Mouse (Mus musculus) heart, embryonic 10.5 days (tissue): ENCODE data around the gene Sh3d21. TPM values are rescaled to one million over a fixed set of nuclear protein-coding genes. Genes with fewer than 3 reads are reported as not detected.

Source experiments
- DNase-seq: peaks from one replicate; pipeline ENCODE4 v3.0.0-alpha.2; 2017; ENCODE audit warnings: low spot score
- H3K27ac ChIP-seq: fragments of 300-500 bp; sonication (generic); 2 replicates; pipeline ENCODE4 v1.5.1; 2016; ENCODE audit warnings: mild to moderate bottlenecking
- H3K27me3 ChIP-seq: fragments of 300-500 bp; sonication (generic); 2 replicates; pipeline ENCODE4 v1.6.1; 2016; ENCODE audit warnings: mild to moderate bottlenecking; ENCODE audit not compliant: poor library complexity, insufficient read depth, severe bottlenecking
- H3K36me3 ChIP-seq: fragments of 300-500 bp; sonication (generic); 2 replicates; pipeline ENCODE4 v1.6.1; 2016; ENCODE audit warnings: mild to moderate bottlenecking, moderate library complexity
- H3K4me1 ChIP-seq: fragments of 300-500 bp; sonication (generic); 2 replicates; pipeline ENCODE4 v1.6.1; 2016; ENCODE audit warnings: mild to moderate bottlenecking
- H3K4me3 ChIP-seq: fragments of 300-500 bp; sonication (generic); 2 replicates; pipeline ENCODE4 v1.5.1; 2016; ENCODE audit warnings: mild to moderate bottlenecking, moderate library complexity
- H3K9me3 ChIP-seq: fragments of 300-500 bp; sonication (generic); 2 replicates; pipeline ENCODE4 v1.6.1; 2016; ENCODE audit warnings: mild to moderate bottlenecking, moderate library complexity
- whole genome bisulfite sequencing: fragments of 180-500 bp; shearing (Covaris S2); methylation state at CpG from one replicate; pipeline ENCODE4 v1.1.7; 2016; 5-methylcytosine and 5-hydroxymethylcytosine counted together
- polyA plus RNA-seq: library from polyadenylated mRNA; unstranded; fragments of >200 nt; fragmentation: Nextera tagmentation; extraction: Ambion mirVana; gene quantifications from 2 replicates; pipeline ENCODE4 v1.2.1, GENCODE M21; 2016

Sh3d21 gene
- polyA plus RNA-seq, 1 experiment from 2014 or later = 3.1 TPM

DNA sequence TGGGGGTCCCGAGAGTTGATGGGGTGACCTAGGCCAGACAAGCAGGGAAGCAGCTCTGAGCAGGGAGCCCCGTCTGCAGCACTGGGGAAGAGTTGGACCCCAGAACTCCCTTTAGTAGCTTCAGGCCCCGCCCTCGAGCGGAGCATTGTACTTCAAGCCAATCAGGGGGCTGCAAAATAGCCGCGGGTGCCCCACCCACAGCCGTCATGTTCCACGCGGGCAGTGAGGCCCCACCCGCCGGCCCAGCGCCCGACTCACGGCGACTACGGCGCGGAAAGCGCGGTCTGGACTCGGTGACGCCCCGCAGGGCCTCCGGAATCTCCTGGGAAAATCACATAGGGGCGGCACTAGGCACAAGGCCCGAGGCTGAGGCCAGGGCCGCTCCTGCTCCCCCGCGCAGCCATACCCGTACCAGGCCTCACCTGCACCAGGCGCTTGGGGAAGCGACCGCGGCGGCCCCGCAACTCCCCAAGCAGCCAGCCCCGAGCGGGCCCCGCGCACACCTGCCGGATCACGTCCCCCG lies 686 bp downstream of the Sh3d21 start:
- H3K4me1 ChIP-seq = peaks cover 27% of the 10 kb centered on the region
- peaks cover 27% of the 10 kb centered on the region for H3K36me3 ChIP-seq
- no peaks in the 10 kb centered on the region for H3K27me3 ChIP-seq
- H3K27ac ChIP-seq = peak overlapping the region; percentile 91
- H3K9me3 ChIP-seq = no peaks in the 10 kb centered on the region
- under 1% methylated on average over 44 of the region's 44 CpGs for WGBS
- DNase-seq = peak; percentile 95
- peak overlapping the region; percentile 72 for H3K4me3 ChIP-seq

DNA sequence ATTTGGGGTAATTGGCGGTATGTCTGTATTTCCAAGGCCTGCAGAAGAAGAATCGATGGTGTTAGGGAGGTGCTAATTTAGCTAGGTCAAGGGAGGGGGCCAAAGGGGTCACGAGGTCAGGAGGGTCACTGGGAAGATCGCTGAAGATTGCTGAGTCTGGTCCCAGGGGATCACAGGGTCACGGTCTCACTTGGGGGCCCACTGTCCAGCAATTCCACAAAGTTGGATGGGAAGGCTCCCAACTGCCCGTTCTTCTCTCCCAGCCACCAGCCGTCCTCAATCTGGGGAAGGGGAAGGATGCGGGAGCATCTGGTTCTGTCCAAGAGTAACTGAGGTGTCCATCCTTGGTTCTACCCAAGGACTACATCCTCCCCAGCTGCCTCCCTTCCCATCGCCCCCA lies 1.3 kb downstream of the Sh3d21 start:
- 68% methylated on average over 9 of the region's 9 CpGs for WGBS
- Histone ChIP-seq H3K9me3 (no peaks in the 10 kb centered on the region), H3K27me3 (no peaks in the 10 kb centered on the region), H3K4me1 (peaks cover 27% of the 10 kb centered on the region), H3K36me3 (peaks cover 22% of the 10 kb centered on the region), H3K27ac (peak overlapping the region; percentile 91), H3K4me3 (peak overlapping the region; percentile 72)
- DNase-seq = peak; percentile 75

- DNase-seq = peak; percentile 75
- Histone ChIP-seq H3K9me3 (no peaks in the 10 kb centered on the region), H3K36me3 (peaks cover 20% of the 10 kb centered on the region), H3K4me1 (peaks cover 26% of the 10 kb centered on the region), H3K4me3 (no peak overlapping the region), H3K27me3 (no peaks in the 10 kb centered on the region), H3K27ac (no peak overlapping the region)
- WGBS = 83% methylated on average over 6 of the region's 6 CpGs
These were observed 1.8 kb downstream of the Sh3d21 start for GRCm38 (mm10) chr4:126161456-126161855.

DNA sequence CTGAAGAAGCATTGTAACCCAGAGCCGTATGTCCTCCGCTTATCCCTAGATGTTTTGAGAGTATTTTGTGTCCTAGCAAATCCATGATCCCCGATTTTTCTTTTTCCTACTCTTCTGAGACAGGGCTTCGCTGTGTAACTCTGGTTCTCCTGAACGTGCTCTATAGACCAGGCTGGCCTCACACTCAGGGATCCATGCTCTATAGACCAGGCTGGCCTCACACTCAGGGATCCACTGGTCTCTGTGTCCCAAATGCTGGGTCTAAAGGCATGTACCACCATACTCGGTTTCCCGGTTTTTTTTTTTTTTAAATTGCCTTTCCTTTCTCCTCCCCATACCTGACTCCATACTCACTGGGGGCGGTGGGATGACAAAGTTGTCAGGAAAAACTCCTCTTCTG lies 2.3 kb downstream of the Sh3d21 start:
- Histone ChIP-seq H3K4me1 (peaks cover 24% of the 10 kb centered on the region), H3K27ac (no peak overlapping the region), H3K4me3 (no peak overlapping the region), H3K27me3 (no peaks in the 10 kb centered on the region), H3K9me3 (no peaks in the 10 kb centered on the region), H3K36me3 (peaks cover 15% of the 10 kb centered on the region)
- DNase-seq = peak; percentile 55
- WGBS = 88% methylated on average over 8 of the region's 8 CpGs

GRCm38 (mm10) chr4:126159455-126159854 lies 3.8 kb downstream of the Sh3d21 start:
- WGBS = 75% methylated on average over 8 of the region's 8 CpGs
- no peak overlapping the region for H3K27ac ChIP-seq
- H3K9me3 ChIP-seq = no peaks in the 10 kb centered on the region
- H3K4me1 ChIP-seq = peaks cover 38% of the 10 kb centered on the region
- no peaks in the 10 kb centered on the region for H3K27me3 ChIP-seq
- H3K4me3 ChIP-seq = no peak overlapping the region
- no peak for DNase-seq
- peaks cover 4% of the 10 kb centered on the region; the same call in 1 of the 2 replicates for H3K36me3 ChIP-seq

DNA sequence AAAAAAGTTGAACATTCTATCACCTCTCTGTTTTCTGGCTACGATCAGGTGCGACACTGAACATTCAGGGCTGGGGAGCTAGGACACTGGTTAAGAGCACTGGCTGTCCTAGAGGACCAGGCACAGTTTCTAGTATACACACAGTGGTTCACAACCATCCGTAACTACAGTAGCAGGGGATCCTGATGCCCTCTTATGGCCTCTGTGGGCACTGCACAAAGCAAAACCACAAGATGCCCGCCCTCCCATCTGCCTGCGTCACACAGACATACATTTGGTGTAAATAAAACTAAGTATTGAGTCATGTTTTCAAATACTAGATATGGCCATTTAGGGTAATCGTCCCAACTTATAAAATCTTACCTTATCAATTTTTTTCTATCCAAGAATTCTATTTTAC lies 5.7 kb downstream of the Sh3d21 start:
- H3K4me3 ChIP-seq = no peak overlapping the region
- peaks cover 32% of the 10 kb centered on the region for H3K4me1 ChIP-seq
- H3K36me3 ChIP-seq = peaks cover 8% of the 10 kb centered on the region
- H3K27me3 ChIP-seq = no peaks in the 10 kb centered on the region
- WGBS = 88% methylated on average over 6 of the region's 6 CpGs
- no peak overlapping the region for H3K27ac ChIP-seq
- no peaks in the 10 kb centered on the region for H3K9me3 ChIP-seq
- no peak for DNase-seq

DNA sequence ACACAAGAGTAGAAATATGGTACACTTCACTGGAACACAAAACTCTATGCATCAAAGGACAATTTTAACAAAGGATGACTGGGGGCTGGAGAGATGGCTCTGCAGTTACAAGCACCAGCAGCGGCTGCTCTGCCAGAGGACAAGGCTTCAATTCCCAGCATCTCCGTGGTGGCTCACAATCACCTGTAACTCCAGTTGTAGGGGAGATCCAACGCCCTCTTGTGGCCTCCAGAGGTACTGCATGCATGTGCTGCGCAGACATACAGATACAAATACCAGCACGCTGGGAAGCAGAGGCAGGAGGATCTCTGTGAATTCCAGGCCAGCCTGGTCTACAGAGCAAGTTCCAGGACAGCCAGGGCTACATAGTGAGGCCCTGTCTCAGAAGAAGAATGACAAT lies 6.7 kb downstream of the Sh3d21 start:
- DNase-seq = no peak
- H3K27me3 ChIP-seq = no peaks in the 10 kb centered on the region
- H3K36me3 ChIP-seq = peaks cover 16% of the 10 kb centered on the region
- peaks cover 34% of the 10 kb centered on the region for H3K4me1 ChIP-seq
- no peak overlapping the region for H3K4me3 ChIP-seq
- no peaks in the 10 kb centered on the region for H3K9me3 ChIP-seq
- 59% methylated on average over 5 of the region's 5 CpGs for WGBS
- H3K27ac ChIP-seq = peak overlapping the region; percentile 43; the same call in 1 of the 2 replicates

DNA sequence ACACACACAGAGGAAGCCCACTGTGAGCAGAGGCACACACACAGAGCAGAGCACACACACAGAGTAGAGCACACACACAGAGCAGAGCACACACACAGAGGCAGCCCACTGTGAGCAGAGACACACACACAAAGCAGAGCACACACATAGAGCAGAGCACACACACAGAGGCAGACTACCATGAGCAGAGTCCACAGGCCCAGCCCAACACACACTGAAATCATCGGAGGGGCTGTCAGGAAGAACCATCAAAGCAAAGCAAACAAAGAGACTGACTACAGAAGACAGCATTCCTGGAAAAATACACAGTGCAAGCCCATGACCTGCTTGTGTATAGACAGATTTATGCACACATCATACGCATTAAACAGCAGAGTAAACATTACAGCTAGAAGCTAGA lies 7.4 kb downstream of the Sh3d21 start:
- 64% methylated on average over 2 of the region's 2 CpGs for WGBS
- DNase-seq = no peak

GRCm38 (mm10) chr4:126155183-126155582 lies 8.1 kb downstream of the Sh3d21 start:
- WGBS = 35% methylated on average over 4 of the region's 4 CpGs

More for the DNA sequence above, 7.4 kb downstream of the Sh3d21 start:
- Histone ChIP-seq H3K4me3 (no peak overlapping the region), H3K36me3 (peaks cover 16% of the 10 kb centered on the region), H3K27me3 (0 out of 2 replicates have a peak, but pooled peaks cover 5% of the 10 kb centered on the region), H3K9me3 (no peaks in the 10 kb centered on the region), H3K4me1 (peaks cover 39% of the 10 kb centered on the region), H3K27ac (peak overlapping the region; percentile 43)

GRCm38 (mm10) chr4:126152864-126153263 lies 10.4 kb downstream of the Sh3d21 start:
- Histone ChIP-seq H3K9me3 (no peaks in the 10 kb centered on the region), H3K4me3 (peak overlapping the region; percentile 8; the same call in 1 of the 2 replicates), H3K4me1 (peaks cover 69% of the 10 kb centered on the region), H3K27me3 (peaks cover 20% of the 10 kb centered on the region), H3K27ac (0 out of 2 replicates have a peak overlapping the region, but pooled peaks have one; percentile 17), H3K36me3 (peaks cover 18% of the 10 kb centered on the region)
- WGBS = 42% methylated on average over 14 of the region's 14 CpGs
- no peak for DNase-seq

More at GRCm38 (mm10) chr4:126155183-126155582, 8.1 kb downstream of the Sh3d21 start:
- Histone ChIP-seq H3K27me3 (0 out of 2 replicates have a peak, but pooled peaks cover 5% of the 10 kb centered on the region), H3K4me3 (no peak overlapping the region), H3K9me3 (no peaks in the 10 kb centered on the region), H3K4me1 (peaks cover 46% of the 10 kb centered on the region), H3K27ac (peak overlapping the region; percentile 43), H3K36me3 (peaks cover 16% of the 10 kb centered on the region)
- no peak for DNase-seq

- Histone ChIP-seq H3K9me3 (no peaks in the 10 kb centered on the region), H3K4me1 (peaks cover 78% of the 10 kb centered on the region), H3K36me3 (peaks cover 18% of the 10 kb centered on the region), H3K4me3 (no peak overlapping the region), H3K27me3 (peaks cover 25% of the 10 kb centered on the region), H3K27ac (peak overlapping the region; percentile 94; the same call in 1 of the 2 replicates)
- no peak for DNase-seq
- WGBS = 70% methylated on average over 16 of the region's 16 CpGs
These were observed 11.4 kb downstream of the Sh3d21 start for GRCm38 (mm10) chr4:126151701-126152440.

DNA sequence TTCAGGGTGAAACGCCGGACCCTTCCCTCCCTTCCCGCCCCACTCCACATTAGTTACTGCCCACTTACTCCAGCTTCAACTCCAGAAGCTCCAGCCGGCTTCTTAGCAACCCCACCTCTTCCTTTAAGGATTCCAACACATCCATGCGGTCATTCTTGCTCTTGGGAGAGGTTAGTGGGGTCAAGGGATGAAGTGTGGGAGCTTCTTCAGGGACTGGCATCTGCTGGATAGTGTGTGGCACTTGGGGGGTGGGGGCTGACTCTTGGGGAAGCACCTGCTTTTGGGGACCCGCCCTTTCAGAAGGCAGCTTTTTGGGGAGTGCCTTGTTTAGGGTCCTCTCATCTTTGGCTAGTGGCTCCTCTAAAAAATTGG lies 12.4 kb downstream of the Sh3d21 start:
- Histone ChIP-seq H3K27me3 (peaks cover 25% of the 10 kb centered on the region), H3K4me3 (peak overlapping the region; percentile 78), H3K9me3 (no peaks in the 10 kb centered on the region), H3K27ac (peak overlapping the region; percentile 94), H3K36me3 (peaks cover 15% of the 10 kb centered on the region; the same call in 1 of the 2 replicates), H3K4me1 (peaks cover 78% of the 10 kb centered on the region)
- WGBS = 50% methylated on average over 6 of the region's 6 CpGs
- no peak for DNase-seq

- WGBS = 31% methylated on average over 16 of the region's 16 CpGs
- peak; percentile 90 for DNase-seq
- H3K4me1 ChIP-seq = peaks cover 77% of the 10 kb centered on the region
These were observed 12.9 kb downstream of the Sh3d21 start for GRCm38 (mm10) chr4:126150297-126150948.

More at GRCm38 (mm10) chr4:126150297-126150948, 12.9 kb downstream of the Sh3d21 start:
- peaks cover 25% of the 10 kb centered on the region for H3K27me3 ChIP-seq
- H3K36me3 ChIP-seq = peaks cover 15% of the 10 kb centered on the region; the same call in 1 of the 2 replicates
- peak overlapping the region; percentile 78 for H3K4me3 ChIP-seq
- H3K9me3 ChIP-seq = no peaks in the 10 kb centered on the region
- peak overlapping the region; percentile 94 for H3K27ac ChIP-seq
